Mouse (Mus musculus) cerebellum, adult 2 months (tissue): Measurements from ENCODE around the gene Ltbp2.

Experiments
- CTCF ChIP-seq: fragments of 200-500 bp; IDR thresholded peaks from 2 replicates; pipeline ENCODE4 v1.5.1; 2011; ENCODE audit warnings: low read depth, mild to moderate bottlenecking, control low read depth, low read length, moderate library complexity, borderline replicate concordance; ENCODE audit not compliant: insufficient read depth
- POLR2A ChIP-seq: fragments of 200-500 bp; IDR thresholded peaks from 2 replicates; pipeline ENCODE4 v1.6.1; 2011; ENCODE audit warnings: low read length, control low read depth, borderline replicate concordance; ENCODE audit not compliant: insufficient read depth

- TF ChIP-seq POLR2A (no peak), CTCF (no peak)
These were observed 52.1 kb downstream of the Ltbp2 start for GRCm38 (mm10) chr12:84824203-84824602.
